Mouse (Mus musculus): ENCODE measurements around the gene Dusp7.

DNA sequence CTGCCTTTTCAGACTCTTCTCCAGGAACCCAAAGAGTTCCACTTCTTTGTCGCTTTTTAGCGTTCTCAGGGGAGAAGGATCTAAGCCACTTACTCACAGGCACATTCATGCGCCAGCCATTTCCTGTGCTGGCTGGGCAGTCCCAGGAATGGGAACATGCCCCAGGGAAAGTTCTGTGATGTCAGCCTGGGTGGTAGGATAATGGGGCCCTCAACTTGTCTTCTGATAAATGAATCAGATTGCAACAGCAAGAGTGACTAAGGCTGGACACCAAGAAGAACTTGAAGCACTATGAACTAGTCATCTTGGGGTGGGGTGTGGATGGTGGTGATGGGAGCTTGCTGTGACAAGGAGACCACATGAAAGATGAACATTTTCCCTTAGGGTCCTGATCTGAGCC lies 9.6 kb downstream of the Dusp7 start:
- TF ChIP-seq POLR2A (IDR thresholded peaks at IDR 0.05; ENCODE audit: low read depth, low read length) (no peak), CTCF (IDR thresholded peaks at IDR 0.05; ENCODE audit: extremely low read depth, insufficient read length, insufficient replicate concordance, low read depth, low read length) (no peak)
